Mouse (Mus musculus): ENCODE measurements around the gene Rprml. TPM values are rescaled to one million over a fixed set of nuclear protein-coding genes. Genes with fewer than 3 reads are reported as not detected.

Rprml gene
- not detected in 2 replicates for polyA plus RNA-seq (2015; fragmentation: Nextera tagmentation; extraction: Ambion mirVana)

DNA sequence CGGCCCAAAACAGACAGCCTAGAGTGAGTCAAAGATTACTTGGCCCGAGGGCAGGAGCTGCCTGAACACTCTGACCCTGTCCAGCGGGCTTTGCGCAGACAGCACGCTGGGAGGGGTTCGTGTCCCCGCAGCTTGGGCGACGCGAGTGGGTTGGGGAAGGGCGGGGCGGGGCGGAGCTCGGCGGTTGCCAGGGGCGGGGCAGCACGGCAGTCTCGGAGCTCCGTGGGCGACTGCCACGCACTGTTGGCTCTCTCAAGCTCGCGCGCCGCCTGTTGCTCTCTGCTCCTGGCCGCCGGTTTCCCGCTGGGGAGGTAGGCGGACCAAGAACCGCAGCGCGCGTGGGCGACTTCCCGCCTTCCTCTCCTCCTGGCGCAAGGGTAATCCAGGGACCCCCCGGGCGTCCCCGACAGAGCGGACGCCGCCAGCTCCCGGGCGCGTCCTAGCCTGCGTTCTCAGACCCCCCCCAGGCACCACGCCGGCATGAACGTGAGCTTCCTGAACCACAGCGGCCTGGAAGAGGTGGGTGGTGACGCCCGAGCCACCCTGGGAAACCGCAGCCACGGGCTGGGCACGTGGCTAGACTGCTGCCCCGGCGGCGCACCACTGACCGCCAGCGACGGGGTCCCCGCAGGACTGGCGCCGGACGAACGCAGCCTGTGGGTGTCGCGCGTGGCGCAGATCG lies at the start of gene Rprml:
TSS of gene Rprml (plus strand) at position 270 of the 682 bp plus-strand sequence.
- Histone ChIP-seq H3K27ac (replicated peaks) (no peak within 1 kb of the TSS), H3K9ac (no peak within 1 kb of the TSS), H3K4me1 (replicated peaks) (no peaks in the 10 kb centered on the region), H3K4me3 (replicated peaks) (peak within 1 kb of the TSS; percentile 12), H3K36me3 (replicated peaks) (no peaks in the 10 kb centered on the region), H3K9me3 (replicated peaks) (no peaks in the 10 kb centered on the region), H3K27me3 (peaks cover 78% of the 10 kb centered on the region), H3K4me2 (peak within 1 kb of the TSS; percentile 39)
- no peak for ATAC-seq (ENCODE audit: insufficient read depth)
- WGBS (ENCODE audit: insufficient replicate concordance), result 1% methylated on average over 70 of the region's 71 CpGs

DNA sequence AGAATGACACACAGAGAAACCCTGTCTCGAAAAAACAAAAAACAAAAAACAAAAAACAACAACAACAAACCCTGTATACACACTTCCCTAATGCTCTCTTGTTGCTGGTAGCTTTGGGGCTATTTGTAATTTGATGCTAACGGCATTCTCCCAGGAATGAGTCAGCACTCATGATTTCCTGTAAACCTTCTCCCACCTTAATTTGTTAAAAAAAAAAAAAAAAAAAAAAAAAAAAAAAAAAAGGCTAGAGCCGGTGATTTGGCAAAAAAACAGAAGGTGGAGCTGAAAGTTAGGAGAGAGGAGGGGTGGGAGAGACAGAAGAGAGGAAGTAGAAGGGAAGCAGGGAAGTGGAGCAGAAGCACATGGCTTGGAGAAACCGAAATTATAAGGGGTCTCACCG lies 42.8 kb upstream of the Rprml start:
- no peak overlapping the region for H3K4me2 ChIP-seq
- no peaks in the 10 kb centered on the region for H3K36me3 ChIP-seq (replicated peaks)
- H3K4me3 ChIP-seq (replicated peaks), result no peak overlapping the region
- H3K9me3 ChIP-seq (replicated peaks), result no peaks in the 10 kb centered on the region
- no peaks in the 10 kb centered on the region for H3K27me3 ChIP-seq
- 20% methylated on average over 5 of the region's 5 CpGs for WGBS (ENCODE audit: insufficient replicate concordance)
- no peak overlapping the region for H3K9ac ChIP-seq
- H3K27ac ChIP-seq (replicated peaks), result no peak overlapping the region
- H3K4me1 ChIP-seq (replicated peaks), result no peaks in the 10 kb centered on the region
- ATAC-seq (ENCODE audit: insufficient read depth), result no peak

DNA sequence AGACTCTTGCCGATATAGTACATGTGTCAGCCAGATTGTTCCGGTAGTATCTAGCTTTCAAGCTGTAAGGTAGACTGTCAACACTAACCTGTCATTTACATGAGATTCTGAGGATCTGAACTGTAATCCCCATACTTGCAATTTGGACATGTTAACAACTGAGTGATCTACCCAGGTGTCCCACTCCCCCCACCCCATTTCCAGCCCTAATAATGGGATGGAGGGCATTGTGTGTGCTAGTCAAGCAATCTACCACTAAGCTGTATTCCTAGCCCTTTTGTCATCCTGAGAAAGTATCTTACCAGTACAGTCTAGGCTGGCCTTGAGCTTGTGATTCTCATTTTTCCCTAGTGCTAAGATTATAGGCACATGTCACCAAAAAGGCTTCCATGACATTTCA lies 38.6 kb upstream of the Rprml start:
- H3K9me3 ChIP-seq (replicated peaks), result no peaks in the 10 kb centered on the region
- no peak overlapping the region for H3K27ac ChIP-seq (replicated peaks)
- WGBS (ENCODE audit: insufficient replicate concordance), result 66% methylated on average over 2 of the region's 2 CpGs
- no peaks in the 10 kb centered on the region for H3K4me1 ChIP-seq (replicated peaks)
- H3K9ac ChIP-seq, result no peak overlapping the region
- ATAC-seq (ENCODE audit: insufficient read depth), result no peak
- no peak overlapping the region for H3K4me2 ChIP-seq
- no peaks in the 10 kb centered on the region for H3K36me3 ChIP-seq (replicated peaks)
- no peak overlapping the region for H3K4me3 ChIP-seq (replicated peaks)
- no peaks in the 10 kb centered on the region for H3K27me3 ChIP-seq

DNA sequence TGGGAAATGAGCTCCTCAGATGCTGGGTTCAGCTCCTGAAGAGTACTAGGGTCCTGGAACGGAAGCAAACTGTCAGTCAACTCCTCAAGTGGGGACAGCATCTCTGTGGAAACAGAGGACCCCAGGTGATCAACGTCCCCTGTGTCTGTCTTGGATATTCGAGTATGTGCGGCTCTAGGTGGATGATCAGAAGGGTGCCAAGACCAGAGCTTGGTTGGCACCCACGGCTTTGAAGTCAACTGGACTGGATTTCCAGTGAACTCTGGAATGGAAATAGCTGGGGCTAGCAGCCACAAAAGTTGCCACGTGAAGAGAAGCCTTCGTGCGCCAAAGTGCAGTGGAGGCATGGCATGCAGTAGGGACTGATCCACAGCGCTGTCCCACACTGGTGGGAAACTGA lies 28.3 kb upstream of the Rprml start, which contains the start of gene Gm884:
TSS of gene Gm884 (minus strand) at position 101 of the 400 bp plus-strand sequence.
- Histone ChIP-seq H3K4me2 (no peak within 1 kb of the TSS), H3K27me3 (no peaks in the 10 kb centered on the region), H3K36me3 (replicated peaks) (no peaks in the 10 kb centered on the region), H3K4me1 (replicated peaks) (no peaks in the 10 kb centered on the region), H3K9ac (no peak within 1 kb of the TSS), H3K27ac (replicated peaks) (no peak within 1 kb of the TSS), H3K9me3 (replicated peaks) (no peaks in the 10 kb centered on the region), H3K4me3 (replicated peaks) (no peak within 1 kb of the TSS)
- ATAC-seq (ENCODE audit: insufficient read depth), result no peak
- WGBS (ENCODE audit: insufficient replicate concordance), result 58% methylated on average over 9 of the region's 9 CpGs

GRCm38 (mm10) chr11:103627453-103627852 lies 21.9 kb upstream of the Rprml start:
- H3K27ac ChIP-seq (replicated peaks), result no peak overlapping the region
- no peak overlapping the region for H3K9ac ChIP-seq
- H3K4me3 ChIP-seq (replicated peaks), result no peak overlapping the region
- no peak for ATAC-seq (ENCODE audit: insufficient read depth)
- no peaks in the 10 kb centered on the region for H3K4me1 ChIP-seq (replicated peaks)
- 70% methylated on average over 23 of the region's 23 CpGs for WGBS (ENCODE audit: insufficient replicate concordance)
- no peaks in the 10 kb centered on the region for H3K36me3 ChIP-seq (replicated peaks)
- no peaks in the 10 kb centered on the region for H3K27me3 ChIP-seq
- H3K9me3 ChIP-seq (replicated peaks), result no peaks in the 10 kb centered on the region
- H3K4me2 ChIP-seq, result no peak overlapping the region

- H3K27me3 ChIP-seq, result peaks cover 16% of the 10 kb centered on the region
- H3K9ac ChIP-seq, result no peak overlapping the region
- WGBS (ENCODE audit: insufficient replicate concordance), result 67% methylated on average over 7 of the region's 7 CpGs
- no peaks in the 10 kb centered on the region for H3K4me1 ChIP-seq (replicated peaks)
- no peak overlapping the region for H3K4me2 ChIP-seq
- no peak overlapping the region for H3K27ac ChIP-seq (replicated peaks)
- H3K4me3 ChIP-seq (replicated peaks), result no peak overlapping the region
- no peaks in the 10 kb centered on the region for H3K9me3 ChIP-seq (replicated peaks)
- no peak for ATAC-seq (ENCODE audit: insufficient read depth)
- H3K36me3 ChIP-seq (replicated peaks), result no peaks in the 10 kb centered on the region
Measured at GRCm38 (mm10) chr11:103634806-103635205, 14.6 kb upstream of the Rprml start.

- Histone ChIP-seq H3K27ac (replicated peaks) (no peak overlapping the region), H3K36me3 (replicated peaks) (no peaks in the 10 kb centered on the region), H3K9ac (no peak overlapping the region), H3K4me2 (no peak overlapping the region), H3K4me1 (replicated peaks) (no peaks in the 10 kb centered on the region), H3K9me3 (replicated peaks) (no peaks in the 10 kb centered on the region), H3K27me3 (peaks cover 21% of the 10 kb centered on the region), H3K4me3 (replicated peaks) (no peak overlapping the region)
- ATAC-seq (ENCODE audit: insufficient read depth), result no peak
- WGBS (ENCODE audit: insufficient replicate concordance), result 57% methylated on average over 3 of the region's 3 CpGs
Measured at GRCm38 (mm10) chr11:103635481-103635880, 13.9 kb upstream of the Rprml start.

DNA sequence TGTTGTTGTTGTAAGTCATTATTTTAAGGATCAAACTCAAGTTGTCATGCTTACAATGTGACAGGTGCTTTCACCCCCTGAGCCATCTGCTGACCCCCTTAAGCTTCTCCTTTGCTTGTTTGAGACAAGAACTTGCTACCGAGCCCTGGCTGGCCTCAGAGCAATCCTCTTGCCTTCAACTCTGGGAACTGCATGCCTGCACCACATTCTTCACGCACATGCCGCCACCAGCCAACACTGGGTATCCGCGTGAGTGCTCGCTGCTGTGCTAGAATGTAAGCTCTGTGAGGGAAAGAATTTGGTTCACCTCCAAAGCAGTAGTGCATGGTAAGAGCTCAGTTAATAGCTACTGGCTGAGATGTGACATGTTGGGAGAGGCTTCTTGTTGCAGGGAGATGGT lies 13.1 kb upstream of the Rprml start:
- Histone ChIP-seq H3K4me1 (replicated peaks) (no peaks in the 10 kb centered on the region), H3K27me3 (peaks cover 28% of the 10 kb centered on the region), H3K36me3 (replicated peaks) (no peaks in the 10 kb centered on the region), H3K9ac (no peak overlapping the region), H3K4me2 (no peak overlapping the region), H3K4me3 (replicated peaks) (no peak overlapping the region), H3K27ac (replicated peaks) (no peak overlapping the region), H3K9me3 (replicated peaks) (no peaks in the 10 kb centered on the region)
- WGBS (ENCODE audit: insufficient replicate concordance), result 66% methylated on average over 6 of the region's 6 CpGs
- ATAC-seq (ENCODE audit: insufficient read depth), result no peak

- Histone ChIP-seq H3K36me3 (replicated peaks) (no peaks in the 10 kb centered on the region), H3K4me2 (no peak within 1 kb of the TSS), H3K27me3 (peaks cover 33% of the 10 kb centered on the region), H3K4me3 (replicated peaks) (no peak within 1 kb of the TSS), H3K27ac (replicated peaks) (no peak within 1 kb of the TSS), H3K9me3 (replicated peaks) (no peaks in the 10 kb centered on the region), H3K9ac (no peak within 1 kb of the TSS), H3K4me1 (replicated peaks) (no peaks in the 10 kb centered on the region)
- no peak for ATAC-seq (ENCODE audit: insufficient read depth)
- WGBS (ENCODE audit: insufficient replicate concordance), result 40% methylated on average over 3 of the region's 3 CpGs
Measured at GRCm38 (mm10) chr11:103638790-103639189, 10.6 kb upstream of the Rprml start, which contains the start of gene Lyzl6. Gene Lyzl6 (minus strand): TSS chr11:103638890.

DNA sequence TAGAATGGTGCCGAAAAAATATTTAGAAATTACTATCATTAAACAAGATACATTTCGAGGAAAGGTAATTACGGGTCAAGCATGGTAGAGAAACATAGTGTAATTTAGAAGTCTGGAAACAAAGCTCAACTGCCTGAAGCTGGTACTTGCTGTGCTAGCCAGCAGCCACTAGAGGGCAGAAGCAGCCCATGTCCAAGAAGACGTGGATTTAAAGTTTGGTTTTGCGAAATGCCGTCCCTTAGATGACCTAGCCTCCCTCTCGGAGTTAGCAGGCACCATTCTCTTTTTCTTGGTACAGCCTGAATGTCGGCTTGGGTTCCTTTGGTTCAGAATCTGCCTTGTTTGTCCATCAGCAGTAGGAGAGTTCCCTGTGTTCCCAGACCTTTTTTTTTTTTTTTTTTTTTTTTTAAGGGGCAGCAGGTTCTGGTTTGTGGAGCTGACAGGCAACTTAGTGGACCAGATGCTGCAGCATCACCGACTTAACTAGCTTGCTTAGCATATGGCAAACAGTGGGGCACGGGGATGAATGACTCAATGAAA lies 9.9 kb upstream of the Rprml start:
- Histone ChIP-seq H3K4me1 (replicated peaks) (no peaks in the 10 kb centered on the region), H3K36me3 (replicated peaks) (no peaks in the 10 kb centered on the region), H3K27me3 (peaks cover 33% of the 10 kb centered on the region), H3K4me2 (no peak overlapping the region), H3K9ac (no peak overlapping the region), H3K27ac (replicated peaks) (no peak overlapping the region), H3K9me3 (replicated peaks) (no peaks in the 10 kb centered on the region), H3K4me3 (replicated peaks) (no peak overlapping the region)
- 3% methylated on average over 10 of the region's 10 CpGs for WGBS (ENCODE audit: insufficient replicate concordance)
- ATAC-seq (ENCODE audit: insufficient read depth), result no peak

- Histone ChIP-seq H3K4me3 (replicated peaks) (no peak overlapping the region), H3K27me3 (peaks cover 54% of the 10 kb centered on the region), H3K36me3 (replicated peaks) (no peaks in the 10 kb centered on the region), H3K9ac (no peak overlapping the region), H3K4me1 (replicated peaks) (no peaks in the 10 kb centered on the region), H3K4me2 (no peak overlapping the region), H3K9me3 (replicated peaks) (no peaks in the 10 kb centered on the region), H3K27ac (replicated peaks) (no peak overlapping the region)
- no peak for ATAC-seq (ENCODE audit: insufficient read depth)
- 48% methylated on average over 9 of the region's 9 CpGs for WGBS (ENCODE audit: insufficient replicate concordance)
Measured at GRCm38 (mm10) chr11:103643211-103643610, 6.2 kb upstream of the Rprml start.

DNA sequence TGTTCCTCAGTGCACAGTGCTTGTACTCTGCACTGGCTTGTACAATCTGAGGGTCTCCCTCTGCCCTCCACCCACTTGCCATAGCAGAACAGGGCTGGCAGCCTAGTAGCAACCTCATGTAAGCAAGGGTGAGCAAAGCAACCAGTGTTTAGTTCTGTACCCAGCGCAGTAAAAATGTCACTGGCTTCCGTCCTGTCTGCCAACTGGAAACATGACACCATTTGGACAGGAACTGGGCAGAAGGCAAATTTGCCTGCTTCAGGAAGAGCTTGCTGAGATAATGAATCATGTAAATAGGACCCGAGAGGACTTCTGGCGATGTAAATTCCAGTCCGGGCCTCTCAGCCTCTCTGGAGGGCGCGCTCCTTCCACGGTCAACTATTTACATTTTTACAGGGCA lies 3.6 kb upstream of the Rprml start:
- Histone ChIP-seq H3K4me2 (no peak overlapping the region), H3K9me3 (replicated peaks) (no peaks in the 10 kb centered on the region), H3K9ac (no peak overlapping the region), H3K27me3 (peaks cover 59% of the 10 kb centered on the region), H3K4me3 (replicated peaks) (no peak overlapping the region), H3K27ac (replicated peaks) (no peak overlapping the region), H3K4me1 (replicated peaks) (no peaks in the 10 kb centered on the region), H3K36me3 (replicated peaks) (no peaks in the 10 kb centered on the region)
- ATAC-seq (ENCODE audit: insufficient read depth), result no peak
- WGBS (ENCODE audit: insufficient replicate concordance), result 50% methylated on average over 8 of the region's 8 CpGs

Measured in liver, embryonic 15.5 days (tissue).